Mouse (Mus musculus): ENCODE data around the gene E330034G19Rik.

DNA sequence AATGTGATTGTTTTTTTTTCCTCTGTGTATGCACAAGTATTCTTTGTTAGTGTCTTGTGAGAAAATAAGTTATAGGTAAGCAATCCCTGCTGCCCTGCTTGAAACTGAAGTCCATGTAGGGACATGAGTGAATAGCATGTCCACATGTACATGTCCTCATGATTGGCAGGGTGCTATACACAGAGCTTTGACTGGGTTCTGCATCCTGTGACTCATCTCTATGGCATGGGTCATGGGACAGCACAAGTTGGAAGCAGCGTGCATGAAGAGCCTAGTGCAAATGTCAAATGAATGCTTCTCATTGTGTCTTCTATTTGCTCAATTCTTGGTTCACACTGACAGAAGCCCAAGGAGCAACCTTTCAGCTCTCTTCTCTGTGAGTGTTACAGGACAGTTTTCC lies 14.1 kb downstream of the E330034G19Rik start:
- TF ChIP-seq NELFE (IDR thresholded peaks at IDR 0.05; ENCODE audit: low read depth, low read length) (no peak), GATA1 (IDR thresholded peaks at IDR 0.05; ENCODE audit: low read depth, low read length) (no peak)
